Mouse (Mus musculus) kidney, adult 10 weeks (tissue): ENCODE measurements around the gene Dbx2. TPM values are rescaled to one million over a fixed set of nuclear protein-coding genes. Genes with fewer than 3 reads are reported as not detected.

ENCODE experiments used
- polyA plus RNA-seq: library from polyadenylated mRNA; stranded (reverse); fragments of 350-450 nt; fragmentation: Illumina TruSeq; extraction: RNeasy Lipid Tissue Mini Kit (QIAGEN cat#74804); gene quantifications from one replicate; pipeline ENCODE4 v1.2.3, GENCODE M21; 2014; ENCODE audit warnings: low read depth, low replicate concordance

Dbx2 gene
- not detected for polyA plus RNA-seq

GRCm38 (mm10) chr15:95655860-95656259 is at the start of gene Dbx2:
Gene Dbx2, minus strand, starts transcription at chr15:95655960.

Other genes starting within 250 kb of the Dbx2 start
- not detected for gene Nell2, start 127.4 kb downstream of the Dbx2 start, polyA plus RNA-seq
- 34.5 TPM for gene Ano6, start 134.9 kb upstream of the Dbx2 start, polyA plus RNA-seq